Mouse (Mus musculus) left cerebral cortex, adult 2 months (tissue): ENCODE results near the gene Smg6. TPM values are rescaled to one million over a fixed set of nuclear protein-coding genes. Genes with fewer than 3 reads are reported as not detected.

Experiments
- DNase-seq, 2 experiments: peaks; one replicate each; pipeline ENCODE4 v3.0.0; 2021 to 2022; ENCODE audit warnings: low spot score in 2 of 2, mixed read lengths in 1 of 2; ENCODE audit errors: extremely low spot score in 1 of 2
- H3K27ac ChIP-seq: fragments of 200-600 bp; 2 replicates; pipeline ENCODE4 v1.8.1; 2022
- H3K4me3 ChIP-seq: fragments of 200-600 bp; 2 replicates; pipeline ENCODE4 v1.8.1; 2022
- CTCF ChIP-seq: fragments of 200-600 bp; IDR thresholded peaks from 2 replicates; pipeline ENCODE4 v1.8.1; 2022; ENCODE audit warnings: antibody characterized with exemption, mild to moderate bottlenecking, moderate library complexity
- intact Hi-C: fragments of 180-260 bp; cut with DNase I; formaldehyde crosslinking; loops from one replicate; pipeline ENCODE4 v1.15.1; 2025
- total RNA-seq, 2 experiments: library from RNA; stranded (reverse); gene quantifications; 2 replicates each; pipeline ENCODE4 v1.2.3; 2021

The Smg6 gene
- total RNA-seq, 2 experiments from 2014 or later, result 30.9 to 32.6 TPM

DNA sequence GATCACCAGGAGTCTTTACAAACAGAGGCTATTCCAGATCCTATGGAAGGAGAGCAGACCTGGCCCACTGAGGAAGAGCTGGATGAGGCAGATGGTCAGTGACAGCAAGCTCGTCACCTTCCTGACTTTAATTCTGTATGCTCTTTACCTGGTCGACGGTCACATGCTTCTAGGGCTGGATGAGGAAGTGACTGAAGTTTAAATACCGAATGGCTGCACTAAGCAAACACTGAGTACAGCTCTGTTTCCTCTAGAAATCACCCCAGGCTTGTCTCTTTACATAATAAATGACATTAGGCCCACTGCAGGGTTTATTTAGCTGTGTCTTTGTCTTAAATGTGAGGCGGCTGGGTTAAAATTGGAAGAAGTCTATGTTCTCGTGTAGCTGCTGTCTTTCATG is 24.1 kb upstream of the Smg6 start:
- Histone ChIP-seq H3K27ac (no peak overlapping the region), H3K4me3 (no peak overlapping the region)
- no peak for TF ChIP-seq CTCF
- intact Hi-C loops, result no loop called here
- no peak for DNase-seq

DNA sequence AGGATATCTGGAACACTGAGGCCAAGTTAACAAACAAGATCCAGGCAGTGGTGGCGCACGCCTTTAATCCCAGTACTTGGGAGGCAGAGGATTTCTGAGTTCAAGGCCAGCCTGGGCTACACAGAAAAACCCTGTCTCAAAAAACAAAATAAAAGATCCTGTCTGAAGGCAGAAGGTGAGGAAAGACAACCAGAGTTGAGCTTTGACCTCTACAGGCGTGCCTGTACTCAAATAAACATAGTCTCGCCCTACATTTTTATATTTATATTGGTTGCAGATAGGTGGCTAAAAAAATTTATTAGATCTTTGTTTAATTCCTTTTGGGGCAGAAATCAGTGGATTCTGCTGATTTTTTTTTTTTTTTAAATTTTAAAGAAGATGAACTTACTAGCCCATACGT is 23.2 kb upstream of the Smg6 start:
- no peak for DNase-seq
- no peak for TF ChIP-seq CTCF
- intact Hi-C loops, result no loop called here
- H3K27ac ChIP-seq, result no peak overlapping the region
- no peak overlapping the region for H3K4me3 ChIP-seq

DNA sequence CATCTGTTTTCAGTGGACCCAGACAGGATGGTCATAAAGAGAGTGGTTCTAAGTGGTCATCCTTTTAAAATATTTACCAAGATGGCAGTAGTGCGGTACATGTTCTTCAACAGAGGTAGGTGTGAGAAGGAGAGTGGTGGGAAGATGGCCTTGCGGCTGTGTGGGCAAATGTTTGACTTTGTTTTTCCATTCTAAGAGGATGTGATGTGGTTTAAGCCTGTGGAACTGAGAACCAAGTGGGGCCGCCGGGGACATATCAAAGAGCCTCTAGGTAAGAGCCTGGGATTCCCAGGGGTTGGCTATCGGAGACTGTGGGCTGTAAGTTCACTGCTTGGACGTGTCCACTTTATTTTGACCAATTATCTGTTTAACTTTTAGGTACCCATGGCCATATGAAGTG is 17.8 kb upstream of the Smg6 start:
- no peak for TF ChIP-seq CTCF
- intact Hi-C loops, result no loop called here
- H3K4me3 ChIP-seq, result no peak overlapping the region
- no peak overlapping the region for H3K27ac ChIP-seq
- DNase-seq, result no peak

DNA sequence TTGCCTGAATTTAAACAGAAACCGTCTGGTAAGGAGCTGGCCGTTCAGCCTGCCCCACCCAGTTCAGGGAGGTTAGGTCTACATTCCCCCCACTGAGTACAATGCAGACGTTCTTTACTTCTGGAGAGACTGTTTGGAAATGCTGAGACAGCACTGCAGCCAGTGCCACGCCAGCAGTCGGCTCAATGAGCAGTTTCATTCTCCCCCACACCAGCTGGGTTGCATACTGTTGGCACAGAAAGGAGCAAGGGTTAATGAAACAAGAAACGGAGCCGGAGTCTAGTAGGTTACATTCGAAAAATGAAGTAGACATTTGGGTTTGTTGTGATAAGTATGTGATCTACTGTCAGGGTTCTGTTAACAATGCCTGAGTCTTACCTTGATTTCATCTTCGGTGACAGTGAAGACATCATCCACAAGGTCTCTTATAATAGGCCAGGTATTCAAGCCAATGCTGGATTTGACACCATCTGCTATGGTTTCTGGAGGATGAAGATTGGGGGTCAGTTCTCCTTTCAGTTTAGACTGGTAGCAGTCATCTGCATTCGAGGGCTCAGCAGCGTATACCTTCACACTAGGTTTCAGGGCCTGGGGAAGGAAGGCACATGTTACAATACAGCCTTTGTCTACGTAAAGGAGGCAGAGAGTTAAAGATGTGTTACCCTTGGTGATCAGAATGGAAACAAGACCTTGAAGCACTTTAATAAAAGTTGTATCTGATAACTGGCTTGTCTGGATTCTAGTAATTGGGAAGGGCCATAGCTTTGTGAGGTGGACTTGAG is 16.8 kb upstream of the Smg6 start:
- intact Hi-C loops, result no loop called here
- H3K27ac ChIP-seq, result no peak overlapping the region
- TF ChIP-seq CTCF, result no peak
- H3K4me3 ChIP-seq, result no peak overlapping the region
- no peak for DNase-seq

DNA sequence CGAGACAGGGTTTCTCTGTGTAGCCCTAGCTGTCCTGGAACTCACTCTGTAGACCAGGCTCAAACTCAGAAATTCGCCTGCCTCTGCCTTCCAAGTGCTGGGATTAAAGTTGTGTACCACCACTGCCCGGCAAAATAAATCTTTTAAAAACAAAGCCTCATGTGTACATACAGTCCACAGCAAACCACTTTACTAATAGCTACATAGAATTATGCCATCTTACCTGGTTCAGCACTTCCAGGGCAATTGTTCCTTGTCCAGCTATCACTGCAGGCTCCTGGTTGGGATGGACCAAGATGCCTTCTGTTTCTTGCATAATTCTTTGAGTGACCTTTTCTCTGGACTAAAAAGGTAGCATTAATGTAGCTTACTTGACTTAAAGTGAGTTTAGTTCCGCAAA is 15.6 kb upstream of the Smg6 start:
- intact Hi-C loops, result no loop called here

DNA sequence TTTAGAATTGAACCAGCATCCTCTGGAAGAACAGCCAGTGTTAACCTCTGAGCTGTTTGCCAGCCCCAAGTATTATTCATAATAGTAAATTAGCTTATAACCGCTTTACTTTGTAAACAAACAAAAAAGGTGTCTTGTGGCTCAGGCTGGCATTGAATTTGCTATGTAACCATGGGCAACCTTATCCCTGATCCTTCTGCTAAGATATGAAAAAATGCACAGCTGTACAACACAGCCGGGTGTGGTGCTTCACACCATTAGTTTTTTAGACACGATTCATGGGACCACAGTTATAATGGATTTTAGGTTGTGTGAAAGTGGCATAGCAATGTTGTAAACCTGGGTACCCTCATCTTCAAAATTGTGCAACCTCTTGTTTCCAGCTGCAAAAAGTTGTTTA is 13.1 kb upstream of the Smg6 start:
- intact Hi-C loops, result no loop called here
- no peak for DNase-seq
- Histone ChIP-seq H3K4me3 (no peak overlapping the region), H3K27ac (no peak overlapping the region)
- no peak for TF ChIP-seq CTCF

More for the DNA sequence above, 15.6 kb upstream of the Smg6 start:
- Histone ChIP-seq H3K27ac (no peak overlapping the region), H3K4me3 (no peak overlapping the region)
- no peak for DNase-seq
- no peak for TF ChIP-seq CTCF

DNA sequence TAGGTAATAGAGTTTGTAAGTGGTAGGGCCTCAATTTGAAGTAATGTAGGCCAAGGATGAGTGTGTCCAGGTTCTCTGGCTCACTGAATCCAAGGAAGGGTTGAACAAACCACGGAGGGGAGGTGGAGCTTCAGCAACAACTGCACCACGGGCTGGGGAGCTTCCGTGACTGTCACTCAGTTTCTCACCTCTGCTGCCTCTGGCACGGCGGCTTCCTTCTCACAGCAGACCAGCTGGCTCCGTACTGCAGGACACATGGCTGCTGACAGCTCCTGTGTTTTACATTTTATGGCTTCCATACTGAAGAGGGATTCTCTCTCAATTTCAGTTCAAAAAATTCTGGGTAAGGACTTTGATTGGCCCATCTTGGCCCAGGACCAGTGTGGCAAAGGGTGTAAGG is 6.4 kb upstream of the Smg6 start:
- H3K27ac ChIP-seq, result no peak overlapping the region
- DNase-seq, result no peak
- intact Hi-C loops, result no loop called here
- H3K4me3 ChIP-seq, result no peak overlapping the region
- TF ChIP-seq CTCF, result no peak

DNA sequence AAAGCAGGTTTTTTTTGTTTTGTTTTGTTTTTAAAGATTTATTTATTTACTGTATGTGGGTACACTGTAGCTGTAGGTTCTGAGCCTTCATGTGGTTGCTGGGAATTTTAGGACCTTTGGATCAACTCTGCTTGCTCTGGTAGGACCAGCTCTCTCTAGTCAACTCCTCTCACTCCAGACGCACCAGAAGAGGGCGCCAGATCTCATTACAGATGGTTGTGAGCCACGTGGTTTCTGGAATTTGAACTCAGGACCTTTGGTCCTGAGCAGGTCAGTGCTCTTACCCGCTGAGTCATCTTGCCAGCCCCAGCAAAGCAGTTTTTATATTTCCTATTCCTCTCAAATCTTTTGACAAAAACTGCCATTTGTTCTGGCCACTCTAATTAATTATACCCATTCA is 1.5 kb upstream of the Smg6 start:
- H3K4me3 ChIP-seq, result no peak overlapping the region
- intact Hi-C loops, result no loop called here
- TF ChIP-seq CTCF, result peak; percentile 19
- H3K27ac ChIP-seq, result no peak overlapping the region
- DNase-seq, result no peak

DNA sequence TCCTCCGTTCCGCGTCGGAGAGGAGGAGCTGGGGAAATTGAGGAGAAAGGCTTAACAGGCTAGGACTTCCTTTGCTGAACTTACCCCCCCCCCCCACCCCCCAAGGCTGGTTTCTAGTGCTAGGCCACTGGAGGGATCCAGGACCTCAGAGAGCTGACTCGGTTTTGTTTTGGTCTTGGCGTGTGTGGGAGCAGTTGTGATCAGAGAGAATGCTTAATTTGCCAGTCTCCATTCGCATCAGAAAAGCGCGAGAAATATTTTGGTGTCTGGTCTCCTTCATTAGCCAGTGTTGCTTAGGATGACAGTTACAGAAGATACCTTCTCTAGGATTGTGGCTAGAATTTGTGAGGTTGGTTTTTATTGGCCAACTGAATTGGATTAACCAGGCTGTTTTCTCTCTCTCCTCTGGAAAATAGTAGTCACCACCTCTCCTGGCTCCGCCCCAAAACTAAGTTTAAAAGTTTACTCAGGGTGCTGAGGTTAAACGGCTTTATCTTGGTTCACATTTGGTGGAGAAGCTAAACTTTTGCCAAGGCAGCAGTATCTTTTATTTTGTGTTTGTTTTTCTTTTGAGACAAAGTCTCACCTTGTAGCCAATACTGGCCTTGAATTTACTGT is 874 bp downstream of the Smg6 start:
- Histone ChIP-seq H3K27ac (peak overlapping the region; percentile 97), H3K4me3 (peak overlapping the region; percentile 94)
- no peak for DNase-seq
- no peak for TF ChIP-seq CTCF
- intact Hi-C loops, result no loop called here

DNA sequence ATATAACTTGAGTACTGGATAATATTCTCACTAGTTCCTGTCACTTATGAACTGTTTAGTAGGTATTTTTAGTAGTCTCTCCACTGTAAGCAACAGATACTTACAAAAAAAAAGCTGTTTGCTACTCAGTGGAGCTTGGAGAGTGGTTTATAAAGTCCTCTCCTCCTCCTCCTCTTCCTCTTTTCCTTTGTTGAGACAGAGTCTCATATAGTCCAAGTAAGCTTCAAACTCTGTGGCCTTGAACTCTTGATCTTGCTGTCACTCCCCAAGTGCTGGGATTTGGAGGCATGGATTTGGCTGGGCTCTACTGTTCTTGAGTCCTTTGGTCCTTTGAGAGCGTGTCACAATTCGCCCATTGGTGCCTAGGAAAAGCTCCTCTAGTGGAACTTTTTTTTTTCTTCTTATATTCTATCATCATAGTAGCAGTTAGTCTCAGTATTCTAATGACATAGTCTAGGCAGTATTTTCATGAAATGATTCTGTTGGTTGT is 1.7 kb downstream of the Smg6 start:
- TF ChIP-seq CTCF, result no peak
- DNase-seq, result no peak
- H3K27ac ChIP-seq, result no peak overlapping the region
- intact Hi-C loops, result no loop called here
- H3K4me3 ChIP-seq, result no peak overlapping the region

DNA sequence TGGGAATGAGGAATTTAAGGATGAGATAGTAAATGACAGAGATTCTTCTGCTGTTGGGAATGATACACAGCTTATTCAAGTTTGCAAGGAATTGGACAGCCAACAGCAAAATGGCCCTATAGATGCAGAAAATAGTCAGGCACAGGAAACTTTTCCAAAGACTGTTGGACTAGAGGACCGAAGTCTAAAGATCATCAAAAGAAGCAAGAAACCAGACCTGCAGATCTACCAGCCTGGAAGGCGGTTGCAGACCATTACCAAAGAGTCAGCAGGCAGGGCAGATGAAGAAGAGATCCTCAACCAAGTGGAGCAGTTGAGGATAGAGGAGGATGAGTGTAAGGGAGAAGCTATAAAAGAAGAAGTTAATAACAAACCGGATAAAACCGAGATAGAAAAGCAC is 3.5 kb downstream of the Smg6 start:
- Histone ChIP-seq H3K27ac (no peak overlapping the region), H3K4me3 (no peak overlapping the region)
- no peak for DNase-seq
- TF ChIP-seq CTCF, result no peak
- intact Hi-C loops, result no loop called here

DNA sequence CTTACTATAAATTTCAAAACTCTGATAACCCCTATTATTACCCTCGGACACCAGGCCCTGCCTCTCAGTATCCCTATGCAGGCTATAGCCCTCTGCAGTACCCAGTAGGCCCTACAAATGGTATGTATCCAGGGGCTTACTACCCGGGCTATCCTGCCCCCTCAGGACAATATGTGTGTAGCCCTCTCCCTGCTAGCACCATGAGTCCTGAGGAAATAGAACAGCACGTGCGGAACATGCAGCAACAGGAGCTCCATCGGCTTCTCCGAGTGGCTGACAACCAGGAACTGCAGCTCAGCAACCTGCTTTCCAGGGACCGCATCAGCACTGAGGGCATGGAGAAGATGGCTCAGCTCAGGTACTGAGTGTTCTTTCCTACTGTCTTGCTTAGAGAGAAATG is 4.8 kb downstream of the Smg6 start:
- no peak for DNase-seq
- no peak for TF ChIP-seq CTCF
- Histone ChIP-seq H3K27ac (no peak overlapping the region), H3K4me3 (no peak overlapping the region)
- intact Hi-C loops, result no loop called here

DNA sequence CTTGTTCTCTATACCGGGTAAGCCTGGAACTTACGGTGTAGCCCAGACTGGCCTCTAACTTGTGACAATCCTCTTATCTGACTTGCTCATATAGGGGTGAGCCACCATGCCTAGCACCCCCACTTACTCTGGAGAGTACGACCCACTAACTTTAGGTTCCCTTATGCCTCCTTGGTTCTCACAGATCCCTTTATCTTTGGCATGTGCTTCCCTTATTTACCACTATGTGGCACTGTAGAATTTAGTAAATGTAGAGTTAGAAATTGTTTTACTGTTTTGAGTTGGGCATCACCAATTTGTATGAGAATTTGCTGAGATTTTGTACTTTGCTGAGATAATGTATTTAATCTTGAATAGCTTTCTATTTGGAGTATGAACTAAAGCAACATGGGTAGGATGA is 20.7 kb downstream of the Smg6 start:
- no peak for DNase-seq
- H3K27ac ChIP-seq, result no peak overlapping the region
- H3K4me3 ChIP-seq, result no peak overlapping the region
- intact Hi-C loops, result loop anchor here (2.0 to 10.0 kb wide), 2 partner anchors 222 to 568 kb away; partner anchors contain the start of genes Hic1, Rilp and Scarf1
- peak; percentile 79 for TF ChIP-seq CTCF
